Mouse (Mus musculus): ENCODE measurements around the gene Ptprq. TPM values are rescaled to one million over a fixed set of nuclear protein-coding genes. Genes with fewer than 3 reads are reported as not detected.

The Ptprq gene
- polyA plus RNA-seq, 2 experiments, result 0.02 to 0.03 TPM

GRCm38 (mm10) chr10:107687382-107687781 lies 32.5 kb downstream of the Ptprq start:
- H3K36me3 ChIP-seq (replicated peaks; ENCODE audit: control insufficient read depth, insufficient read depth, low read depth), result no peaks in the 10 kb centered on the region
- WGBS (ENCODE audit: insufficient replicate concordance), result 54% methylated on average over 6 of the region's 6 CpGs
- no peak overlapping the region for H3K9ac ChIP-seq (replicated peaks)
- no peak for DNase-seq (ENCODE audit: low read depth in 3 of 3, low spot score in 3 of 3)
- ATAC-seq (ENCODE audit: insufficient read depth), result no peak
- H3K27me3 ChIP-seq (ENCODE audit: control insufficient read depth, insufficient read depth, low read length), result no peaks in the 10 kb centered on the region
- H3K9me3 ChIP-seq (ENCODE audit: control insufficient read depth, low read length), result no peaks in the 10 kb centered on the region
- H3K4me3 ChIP-seq (ENCODE audit: insufficient read depth in 1 of 2, low read depth in 2 of 2, low read length in 2 of 2), result no peak overlapping the region
- no peaks in the 10 kb centered on the region for H3K4me1 ChIP-seq (replicated peaks; ENCODE audit: control insufficient read depth in 2 of 2, insufficient read depth in 2 of 2, low read length in 1 of 2)
- no peak overlapping the region for H3K27ac ChIP-seq
- H3K4me2 ChIP-seq (ENCODE audit: low read depth), result no peak overlapping the region
- TF ChIP-seq EP300 (IDR thresholded peaks at IDR 0.05; ENCODE audit: low read depth), result no peak
- no peak for TF ChIP-seq CTCF (IDR thresholded peaks at IDR 0.05; ENCODE audit: low read depth)

DNA sequence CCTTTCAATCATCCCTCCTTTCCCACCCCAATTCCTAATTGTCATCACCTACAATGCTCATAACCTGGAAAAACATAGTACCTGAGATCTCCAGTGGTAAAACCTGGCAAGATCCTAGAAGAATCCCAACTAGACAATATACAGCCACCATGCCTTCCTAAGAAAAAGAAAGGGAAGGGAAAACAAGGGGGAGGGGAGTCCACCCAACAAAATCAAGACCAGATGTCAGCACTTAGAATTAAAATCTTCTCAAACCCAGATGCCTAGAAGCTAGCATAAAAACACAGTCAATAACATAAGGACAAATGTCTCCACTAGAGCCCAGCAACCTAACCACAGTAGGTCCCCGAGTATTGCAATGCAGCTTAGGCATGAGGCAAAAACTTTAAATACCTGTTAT lies 43.9 kb downstream of the Ptprq start:
- no peak overlapping the region for H3K9ac ChIP-seq (replicated peaks)
- DNase-seq (ENCODE audit: low read depth in 3 of 3, low spot score in 3 of 3) (no peak), ATAC-seq (ENCODE audit: insufficient read depth) (no peak)
- no peak for TF ChIP-seq EP300 (IDR thresholded peaks at IDR 0.05; ENCODE audit: low read depth)
- TF ChIP-seq CTCF (IDR thresholded peaks at IDR 0.05; ENCODE audit: low read depth), result no peak
- no peak overlapping the region for H3K4me3 ChIP-seq (ENCODE audit: insufficient read depth in 1 of 2, low read depth in 2 of 2, low read length in 2 of 2)
- H3K9me3 ChIP-seq (ENCODE audit: control insufficient read depth, low read length), result no peaks in the 10 kb centered on the region
- H3K36me3 ChIP-seq (replicated peaks; ENCODE audit: control insufficient read depth, insufficient read depth, low read depth), result no peaks in the 10 kb centered on the region
- H3K4me2 ChIP-seq (ENCODE audit: low read depth), result no peak overlapping the region
- H3K27me3 ChIP-seq (ENCODE audit: control insufficient read depth, insufficient read depth, low read length), result no peaks in the 10 kb centered on the region
- WGBS (ENCODE audit: insufficient replicate concordance), result 20% methylated on average over 1 of the region's 1 CpGs
- H3K4me1 ChIP-seq (replicated peaks; ENCODE audit: control insufficient read depth in 2 of 2, insufficient read depth in 2 of 2, low read length in 1 of 2), result no peaks in the 10 kb centered on the region
- no peak overlapping the region for H3K27ac ChIP-seq

GRCm38 (mm10) chr10:107668374-107669094 lies 51.3 kb downstream of the Ptprq start:
- no peaks in the 10 kb centered on the region for H3K4me1 ChIP-seq (replicated peaks; ENCODE audit: control insufficient read depth in 2 of 2, insufficient read depth in 2 of 2, low read length in 1 of 2)
- H3K9ac ChIP-seq (replicated peaks), result no peak overlapping the region
- no peak for ATAC-seq (ENCODE audit: insufficient read depth)

DNA sequence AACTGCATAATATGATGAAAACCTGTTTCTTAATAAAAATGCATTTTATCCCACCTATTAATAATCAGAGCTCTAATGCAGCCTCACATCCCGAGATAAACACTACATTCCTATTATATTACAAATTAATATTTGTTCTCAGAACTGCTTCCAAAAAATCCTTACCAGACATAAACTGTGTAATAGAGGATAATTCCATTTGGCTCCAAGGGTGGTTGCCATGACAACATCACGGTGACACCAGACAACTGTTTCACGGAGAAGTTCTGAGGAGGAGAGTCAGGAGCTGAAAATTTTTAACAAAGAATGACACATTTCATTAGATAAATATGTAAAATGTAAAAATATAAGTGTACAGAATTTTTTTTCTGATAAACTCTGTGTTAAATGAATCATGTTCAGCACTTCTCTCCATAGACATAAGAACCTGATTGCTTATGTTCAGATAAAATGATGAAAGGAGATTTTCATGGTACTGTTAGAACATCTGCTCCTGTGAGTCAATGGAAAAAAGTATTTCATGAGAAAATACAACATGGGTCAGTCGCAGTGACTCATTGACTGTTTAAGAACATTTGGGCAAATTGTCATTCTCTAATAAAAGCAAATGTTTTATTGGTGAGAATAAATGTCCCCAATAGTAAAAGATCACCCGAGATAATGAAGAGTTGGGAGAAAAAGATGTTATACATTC lies 57.3 kb downstream of the Ptprq start:
- H3K9ac ChIP-seq (replicated peaks), result no peak overlapping the region
- TF ChIP-seq EP300 (IDR thresholded peaks at IDR 0.05; ENCODE audit: low read depth), result no peak
- TF ChIP-seq CTCF (IDR thresholded peaks at IDR 0.05; ENCODE audit: low read depth), result no peak
- WGBS (ENCODE audit: insufficient replicate concordance), result 52% methylated on average over 5 of the region's 5 CpGs
- H3K4me1 ChIP-seq (replicated peaks; ENCODE audit: control insufficient read depth in 2 of 2, insufficient read depth in 2 of 2, low read length in 1 of 2), result no peaks in the 10 kb centered on the region
- DNase-seq (ENCODE audit: low read depth in 3 of 3, low spot score in 3 of 3) (no peak), ATAC-seq (ENCODE audit: insufficient read depth) (no peak)
- H3K9me3 ChIP-seq (ENCODE audit: control insufficient read depth, low read length), result no peaks in the 10 kb centered on the region
- H3K36me3 ChIP-seq (replicated peaks; ENCODE audit: control insufficient read depth, insufficient read depth, low read depth), result no peaks in the 10 kb centered on the region
- H3K27me3 ChIP-seq (ENCODE audit: control insufficient read depth, insufficient read depth, low read length), result no peaks in the 10 kb centered on the region
- H3K4me3 ChIP-seq (ENCODE audit: insufficient read depth in 1 of 2, low read depth in 2 of 2, low read length in 2 of 2), result no peak overlapping the region
- H3K27ac ChIP-seq, result no peak overlapping the region
- H3K4me2 ChIP-seq (ENCODE audit: low read depth), result no peak overlapping the region

More at GRCm38 (mm10) chr10:107668374-107669094, 51.3 kb downstream of the Ptprq start:
- Histone ChIP-seq H3K27me3 (ENCODE audit: control insufficient read depth, insufficient read depth, low read length) (no peaks in the 10 kb centered on the region), H3K36me3 (replicated peaks; ENCODE audit: control insufficient read depth, insufficient read depth, low read depth) (no peaks in the 10 kb centered on the region), H3K9me3 (ENCODE audit: control insufficient read depth, low read length) (no peaks in the 10 kb centered on the region), H3K27ac (no peak overlapping the region), H3K4me2 (ENCODE audit: low read depth) (no peak overlapping the region), H3K4me3 (ENCODE audit: insufficient read depth in 1 of 2, low read depth in 2 of 2, low read length in 2 of 2) (no peak overlapping the region)
- DNase-seq (ENCODE audit: low read depth in 3 of 3, low spot score in 3 of 3), result no peak
- no peak for TF ChIP-seq CTCF (IDR thresholded peaks at IDR 0.05; ENCODE audit: low read depth)
- no peak for TF ChIP-seq EP300 (IDR thresholded peaks at IDR 0.05; ENCODE audit: low read depth)
- 47% methylated on average over 4 of the region's 4 CpGs for WGBS (ENCODE audit: insufficient replicate concordance)

- ATAC-seq (ENCODE audit: insufficient read depth) (no peak), DNase-seq (ENCODE audit: low read depth in 3 of 3, low spot score in 3 of 3) (no peak)
- H3K27ac ChIP-seq, result no peak overlapping the region
- H3K27me3 ChIP-seq (ENCODE audit: control insufficient read depth, insufficient read depth, low read length), result no peaks in the 10 kb centered on the region
- no peak for TF ChIP-seq EP300 (IDR thresholded peaks at IDR 0.05; ENCODE audit: low read depth)
- no peak for TF ChIP-seq CTCF (IDR thresholded peaks at IDR 0.05; ENCODE audit: low read depth)
- H3K4me1 ChIP-seq (replicated peaks; ENCODE audit: control insufficient read depth in 2 of 2, insufficient read depth in 2 of 2, low read length in 1 of 2), result no peaks in the 10 kb centered on the region
- no peak overlapping the region for H3K4me3 ChIP-seq (ENCODE audit: insufficient read depth in 1 of 2, low read depth in 2 of 2, low read length in 2 of 2)
- 55% methylated on average over 3 of the region's 3 CpGs for WGBS (ENCODE audit: insufficient replicate concordance)
- no peaks in the 10 kb centered on the region for H3K9me3 ChIP-seq (ENCODE audit: control insufficient read depth, low read length)
- H3K36me3 ChIP-seq (replicated peaks; ENCODE audit: control insufficient read depth, insufficient read depth, low read depth), result no peaks in the 10 kb centered on the region
- no peak overlapping the region for H3K4me2 ChIP-seq (ENCODE audit: low read depth)
- H3K9ac ChIP-seq (replicated peaks), result no peak overlapping the region
These were observed 57.9 kb downstream of the Ptprq start for GRCm38 (mm10) chr10:107661970-107662369.
